Mouse (Mus musculus): ENCODE measurements around the gene Spen. TPM values are rescaled to one million over a fixed set of nuclear protein-coding genes. Genes with fewer than 3 reads are reported as not detected.

Spen gene
- polyA plus RNA-seq, 1 experiment = 11.7 TPM

GRCm38 (mm10) chr4:141537706-141538407 is 540 bp downstream of the Spen start:
- Histone ChIP-seq H3K79me2 (ENCODE audit: control insufficient read depth, insufficient read depth) (peaks cover 49% of the 10 kb centered on the region), H3ac (ENCODE audit: control insufficient read depth, insufficient read length) (peak overlapping the region; percentile 98), H3K4me2 (ENCODE audit: low read depth) (peak overlapping the region; percentile 97), H3K27me3 (ENCODE audit: control insufficient read depth, insufficient read depth, insufficient read length) (no peaks in the 10 kb centered on the region), H3K4me3 (peak overlapping the region; percentile 89), H3K36me3 (ENCODE audit: control insufficient read depth, insufficient read depth) (no peaks in the 10 kb centered on the region)
- TF ChIP-seq MYOG (IDR thresholded peaks at IDR 0.05; ENCODE audit: control insufficient read depth in 1 of 3, insufficient read depth in 1 of 3, insufficient read length in 2 of 3, low read depth in 2 of 3) (no peak), SRF (IDR thresholded peaks at IDR 0.05; ENCODE audit: control insufficient read depth, insufficient read length, low read depth) (peak; percentile 8), MAX (IDR thresholded peaks at IDR 0.05; ENCODE audit: low read depth) (no peak)

DNA sequence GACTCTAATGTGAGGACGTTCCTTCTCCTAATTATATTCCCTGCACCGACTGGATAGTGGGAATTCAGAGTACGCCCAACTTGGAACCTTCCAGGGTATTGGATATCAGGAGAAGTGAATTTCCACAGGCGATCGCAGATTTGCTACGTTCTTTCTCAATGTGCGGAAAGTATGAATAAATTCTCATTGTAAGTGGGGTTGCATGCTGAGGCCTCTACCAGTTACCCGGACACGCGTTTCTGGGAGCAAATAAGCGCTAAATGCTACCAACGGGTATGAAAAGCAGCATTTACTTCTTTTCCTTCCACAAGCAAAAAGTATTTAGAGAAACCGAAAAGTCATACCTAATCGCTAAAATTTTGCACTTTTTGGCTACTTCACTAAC is 1.2 kb downstream of the Spen start:
- peaks cover 56% of the 10 kb centered on the region for H3K79me2 ChIP-seq (ENCODE audit: control insufficient read depth, insufficient read depth)
- H3K4me3 ChIP-seq = peak overlapping the region; percentile 89
- H3K27me3 ChIP-seq (ENCODE audit: control insufficient read depth, insufficient read depth, insufficient read length) = no peaks in the 10 kb centered on the region
- H3ac ChIP-seq (ENCODE audit: control insufficient read depth, insufficient read length) = peak overlapping the region; percentile 98
- peak overlapping the region; percentile 97 for H3K4me2 ChIP-seq (ENCODE audit: low read depth)
- no peak for TF ChIP-seq POLR2AphosphoS2 (IDR thresholded peaks at IDR 0.05; ENCODE audit: insufficient read length, low read depth)
- TF ChIP-seq MYOD1 (IDR thresholded peaks at IDR 0.05; ENCODE audit: control insufficient read depth in 1 of 3, insufficient read length in 2 of 3, low read depth in 2 of 3) = no peak
- TF ChIP-seq MYOG (IDR thresholded peaks at IDR 0.05; ENCODE audit: control insufficient read depth in 1 of 3, insufficient read depth in 1 of 3, insufficient read length in 2 of 3, low read depth in 2 of 3) = no peak
- no peak for TF ChIP-seq E2F4 (IDR thresholded peaks at IDR 0.05; ENCODE audit: insufficient read depth)
- TF ChIP-seq MAX (IDR thresholded peaks at IDR 0.05; ENCODE audit: low read depth) = no peak
- TF ChIP-seq SRF (IDR thresholded peaks at IDR 0.05; ENCODE audit: control insufficient read depth, insufficient read length, low read depth) = no peak
- TF ChIP-seq TCF12 (IDR thresholded peaks at IDR 0.05; ENCODE audit: insufficient read depth, poor library complexity, severe bottlenecking) = no peak
- TF ChIP-seq CEBPB (IDR thresholded peaks at IDR 0.05; ENCODE audit: insufficient read depth, poor library complexity, severe bottlenecking) = no peak
- TF ChIP-seq USF1 (IDR thresholded peaks at IDR 0.05; ENCODE audit: low read depth) = no peak
- TF ChIP-seq TCF3 (IDR thresholded peaks at IDR 0.05; ENCODE audit: insufficient read length, low read depth) = no peak
- TF ChIP-seq POLR2A (IDR thresholded peaks at IDR 0.05; ENCODE audit: insufficient read length, low read depth) = no peak
- TF ChIP-seq REST (IDR thresholded peaks at IDR 0.05; ENCODE audit: insufficient read depth, insufficient read length) = no peak
- H3K36me3 ChIP-seq (ENCODE audit: control insufficient read depth, insufficient read depth) = no peaks in the 10 kb centered on the region

- Histone ChIP-seq H3K4me2 (ENCODE audit: low read depth) (peak overlapping the region; percentile 97), H3K4me3 (peak overlapping the region; percentile 89), H3K79me2 (ENCODE audit: control insufficient read depth, insufficient read depth) (peaks cover 62% of the 10 kb centered on the region), H3K36me3 (ENCODE audit: control insufficient read depth, insufficient read depth) (no peaks in the 10 kb centered on the region), H3ac (ENCODE audit: control insufficient read depth, insufficient read length) (peak overlapping the region; percentile 98), H3K27me3 (ENCODE audit: control insufficient read depth, insufficient read depth, insufficient read length) (no peaks in the 10 kb centered on the region)
- TF ChIP-seq MYOD1 (IDR thresholded peaks at IDR 0.05; ENCODE audit: control insufficient read depth in 1 of 3, insufficient read length in 2 of 3, low read depth in 2 of 3) (peak in 1 of 3 experiments; percentile 14), TCF3 (IDR thresholded peaks at IDR 0.05; ENCODE audit: insufficient read length, low read depth) (no peak), USF1 (IDR thresholded peaks at IDR 0.05; ENCODE audit: low read depth) (no peak), MYOG (IDR thresholded peaks at IDR 0.05; ENCODE audit: control insufficient read depth in 1 of 3, insufficient read depth in 1 of 3, insufficient read length in 2 of 3, low read depth in 2 of 3) (peak in 1 of 3 experiments; percentile 53)
Observed at GRCm38 (mm10) chr4:141536291-141537225, 1.8 kb downstream of the Spen start.

DNA sequence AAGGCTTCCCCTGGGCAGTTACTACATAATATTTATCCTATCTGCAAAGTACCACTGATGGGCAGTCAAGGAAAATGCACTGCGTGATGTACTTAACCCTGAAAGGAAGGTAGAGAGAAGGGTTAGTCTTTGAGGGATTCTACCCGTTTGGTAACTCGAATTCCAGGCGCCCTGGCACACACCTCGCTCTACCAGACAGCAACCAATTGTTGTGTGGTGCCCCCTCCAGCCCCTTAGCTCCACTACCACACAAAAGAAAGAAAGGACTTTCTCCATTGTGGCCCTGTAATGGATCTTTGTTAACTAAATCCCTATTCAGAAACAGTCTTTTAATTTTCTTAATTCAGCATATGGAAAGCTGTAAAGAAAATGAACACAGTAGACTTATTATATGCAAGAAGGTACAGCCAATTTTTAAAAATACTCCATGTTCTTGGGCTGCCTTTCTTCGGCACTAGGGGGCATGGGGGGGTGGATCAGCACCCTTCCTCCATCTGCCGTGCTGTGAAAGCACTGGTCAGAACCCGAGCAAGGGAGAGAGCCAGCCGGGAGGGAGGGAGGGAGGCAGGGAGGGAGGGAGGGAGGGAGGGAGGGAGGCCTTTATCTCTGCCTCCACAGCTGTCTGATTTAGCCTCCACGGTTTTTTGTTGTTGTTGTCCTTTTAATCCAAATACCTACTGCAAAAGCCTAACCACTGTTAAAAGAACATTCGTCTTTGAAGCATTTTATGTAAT is 3.3 kb downstream of the Spen start:
- Histone ChIP-seq H3K27me3 (ENCODE audit: control insufficient read depth, insufficient read depth, insufficient read length) (no peaks in the 10 kb centered on the region), H3K79me2 (ENCODE audit: control insufficient read depth, insufficient read depth) (peaks cover 77% of the 10 kb centered on the region), H3ac (ENCODE audit: control insufficient read depth, insufficient read length) (no peak overlapping the region), H3K36me3 (ENCODE audit: control insufficient read depth, insufficient read depth) (no peaks in the 10 kb centered on the region), H3K4me3 (peak overlapping the region; percentile 89), H3K4me2 (ENCODE audit: low read depth) (peak overlapping the region; percentile 97)
- TF ChIP-seq MYOG (IDR thresholded peaks at IDR 0.05; ENCODE audit: control insufficient read depth in 1 of 3, insufficient read depth in 1 of 3, insufficient read length in 2 of 3, low read depth in 2 of 3) (peak in 1 of 3 experiments; percentile 22), MAX (IDR thresholded peaks at IDR 0.05; ENCODE audit: low read depth) (no peak), SRF (IDR thresholded peaks at IDR 0.05; ENCODE audit: control insufficient read depth, insufficient read length, low read depth) (no peak), POLR2A (IDR thresholded peaks at IDR 0.05; ENCODE audit: insufficient read length, low read depth) (no peak), POLR2AphosphoS2 (IDR thresholded peaks at IDR 0.05; ENCODE audit: insufficient read length, low read depth) (no peak), MYOD1 (IDR thresholded peaks at IDR 0.05; ENCODE audit: control insufficient read depth in 1 of 3, insufficient read length in 2 of 3, low read depth in 2 of 3) (no peak)

All from myocyte (in vitro differentiated cells).